Mouse (Mus musculus) kidney, adult 2 months (tissue): ENCODE results near the gene Cpsf4.

Experiments used
- CTCF ChIP-seq: fragments of 200-500 bp; conservative IDR thresholded peaks from 2 replicates; pipeline ENCODE4 v1.5.1; 2011; ENCODE audit warnings: low read depth, mild to moderate bottlenecking, control low read depth, low read length, moderate library complexity, mixed read lengths; ENCODE audit not compliant: insufficient read depth, insufficient read length
- POLR2A ChIP-seq: fragments of 200-500 bp; IDR thresholded peaks from one replicate; pipeline ENCODE4 v1.6.1; 2011; ENCODE audit warnings: low read depth, low read length, control low read depth

DNA sequence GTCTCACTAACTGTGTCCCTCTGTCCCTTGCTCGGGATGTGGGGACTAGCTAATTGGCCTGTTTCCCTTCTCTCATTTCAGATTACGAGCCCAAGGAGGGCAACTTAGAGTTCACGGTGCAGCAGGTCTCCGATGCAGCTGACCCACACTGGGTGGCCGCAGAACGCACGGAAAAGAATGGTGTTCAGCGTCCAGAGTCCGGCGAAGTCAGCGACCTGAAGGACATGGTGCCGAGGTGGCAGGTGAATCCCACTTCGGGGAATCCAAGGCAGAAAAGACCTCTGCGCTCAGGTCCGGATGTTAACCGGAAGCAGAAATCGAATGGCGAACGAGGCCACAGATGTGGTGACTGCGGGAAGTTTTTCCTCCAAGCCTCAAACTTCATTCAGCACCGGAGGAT, 51.2 kb downstream of the Cpsf4 start:
- no peak for TF ChIP-seq POLR2A
- no peak for TF ChIP-seq CTCF
